Mouse (Mus musculus): ENCODE data around the gene OR5BS1P.
"Not testable (repeated sequence)": the region's sequence is repeated elsewhere in the genome, so short reads cannot be mapped to it uniquely, and the experiment has no call there.

The OR5BS1P gene

DNA sequence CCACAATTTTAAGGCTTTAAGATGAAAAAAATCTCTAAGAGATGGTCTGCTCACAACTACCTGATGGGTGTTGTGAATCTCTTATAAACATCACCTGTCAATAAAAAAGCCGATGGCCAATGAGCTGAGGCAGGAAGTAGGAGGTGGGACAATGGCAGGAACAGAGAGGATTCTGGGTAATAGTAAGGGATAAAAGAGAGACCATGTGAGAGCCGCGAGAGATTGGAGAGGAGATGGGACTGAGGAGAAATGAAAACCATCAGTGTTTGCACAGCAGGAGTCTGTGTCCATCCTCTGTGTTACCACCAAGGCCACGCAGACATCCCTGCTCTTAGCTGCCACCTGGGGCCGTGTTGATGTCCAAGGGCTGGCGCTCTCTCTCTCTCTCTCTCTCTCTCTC is 37.6 kb downstream of the OR5BS1P start:
- DNase-seq, result no peak

GRCm38 (mm10) chr15:98509387-98509786 is 39.7 kb downstream of the OR5BS1P start:
- DNase-seq, result no peak

- peak; percentile 69 to 77 for DNase-seq
Observed at GRCm38 (mm10) chr15:98510438-98511385, 41.0 kb downstream of the OR5BS1P start.

DNA sequence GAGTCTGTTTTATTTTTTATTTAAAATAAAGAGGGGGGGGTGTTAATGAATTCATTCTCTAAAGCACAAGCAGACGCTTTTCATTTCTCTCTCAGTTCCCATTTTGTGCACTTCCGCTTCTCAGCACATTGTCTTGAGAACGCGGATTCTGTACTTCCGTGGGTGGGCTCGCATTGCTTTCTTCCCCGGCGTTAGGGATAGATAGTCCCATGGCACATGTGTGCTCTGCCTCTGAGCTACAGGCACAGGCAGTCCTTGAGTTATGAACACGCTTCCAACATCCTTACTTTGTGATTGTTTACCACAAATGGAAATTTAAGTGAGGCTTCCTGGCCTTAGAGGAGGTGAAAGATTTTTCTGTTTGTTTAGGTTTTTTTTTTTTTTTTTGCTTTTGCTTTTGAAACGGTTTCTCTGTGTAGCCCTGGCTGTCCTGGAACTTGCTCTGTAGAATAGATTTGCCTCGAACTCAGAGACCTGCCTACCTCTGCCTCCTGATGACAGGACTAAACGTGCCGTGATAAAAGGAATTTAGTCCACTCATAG is 41.8 kb downstream of the OR5BS1P start:
- DNase-seq, result no peak

GRCm38 (mm10) chr15:98512232-98512631 is 42.5 kb downstream of the OR5BS1P start:
- peak in 1 of 2 experiments; percentile 20 for DNase-seq

GRCm38 (mm10) chr15:98512799-98513321 is 43.2 kb downstream of the OR5BS1P start:
- DNase-seq, result peak; percentile 62 to 69

GRCm38 (mm10) chr15:98513676-98514075 is 44.0 kb downstream of the OR5BS1P start:
- DNase-seq, result not testable (repeated sequence)

DNA sequence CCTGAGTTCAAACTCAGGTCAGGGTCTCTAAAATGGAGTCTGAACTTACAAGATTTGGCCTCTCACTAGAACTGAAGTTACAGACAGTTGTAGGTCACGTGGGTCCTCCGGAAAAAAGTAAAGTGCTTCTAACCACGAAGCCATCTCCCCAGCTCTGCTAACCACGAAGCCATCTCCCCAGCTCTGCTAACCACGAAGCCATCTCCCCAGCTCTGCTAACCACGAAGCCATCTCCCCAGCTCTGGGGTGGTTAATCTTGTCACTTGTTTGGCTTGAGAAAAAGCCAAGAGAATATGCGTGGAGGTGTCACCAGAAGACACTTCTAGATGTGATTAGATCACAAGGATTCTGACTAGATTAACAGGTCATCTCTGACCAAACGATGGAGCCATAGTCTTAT is 44.5 kb downstream of the OR5BS1P start:
- DNase-seq, result no peak

GRCm38 (mm10) chr15:98514845-98515244 is 45.1 kb downstream of the OR5BS1P start:
- not testable (repeated sequence) for DNase-seq

DNA sequence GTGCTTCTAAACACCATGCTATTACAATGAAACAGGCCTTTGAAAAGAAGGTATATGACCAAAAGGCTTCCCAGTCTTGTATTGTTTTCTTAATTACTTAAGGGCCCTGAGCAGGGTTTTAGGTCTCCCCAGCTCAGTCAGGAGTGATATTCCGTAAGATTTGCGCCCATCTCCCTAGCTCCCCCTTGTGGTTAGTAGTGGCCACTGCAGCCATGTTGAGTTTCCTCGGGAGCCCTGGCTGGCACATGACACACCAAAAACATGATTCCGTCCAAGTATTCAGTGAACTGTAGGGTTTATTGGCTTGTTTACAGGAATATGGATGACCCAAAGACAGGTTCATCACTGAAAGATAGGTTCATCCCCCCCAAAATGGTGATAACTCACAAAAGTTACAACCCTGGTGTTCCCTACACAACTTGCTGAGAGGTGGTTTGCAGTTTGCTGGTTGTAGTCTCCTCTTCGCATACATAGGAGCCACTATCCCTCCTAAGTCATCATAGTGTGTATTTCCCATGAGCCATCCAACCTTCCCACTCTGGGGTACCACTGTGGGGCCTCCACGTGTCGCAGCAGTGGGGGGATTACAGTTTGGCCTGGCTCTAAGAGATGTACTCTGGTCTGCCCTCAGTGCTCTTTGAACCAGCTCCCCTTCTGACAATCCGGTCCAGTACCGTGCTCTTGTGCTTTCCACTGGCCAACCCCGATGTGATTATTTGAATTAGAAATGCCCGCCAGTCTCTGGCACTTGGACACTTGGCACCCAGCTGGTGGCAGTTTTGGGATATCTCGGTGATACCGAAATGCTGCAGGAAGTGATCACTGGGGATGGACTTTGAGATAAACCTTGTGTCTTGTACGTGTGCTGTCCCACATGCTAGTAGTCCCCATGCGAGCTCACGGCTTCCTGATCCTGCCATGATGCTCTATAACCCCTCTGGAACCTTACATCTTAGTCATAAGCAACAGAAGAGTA is 48.0 kb downstream of the OR5BS1P start:
- peak; percentile 53 to 69 for DNase-seq

DNA sequence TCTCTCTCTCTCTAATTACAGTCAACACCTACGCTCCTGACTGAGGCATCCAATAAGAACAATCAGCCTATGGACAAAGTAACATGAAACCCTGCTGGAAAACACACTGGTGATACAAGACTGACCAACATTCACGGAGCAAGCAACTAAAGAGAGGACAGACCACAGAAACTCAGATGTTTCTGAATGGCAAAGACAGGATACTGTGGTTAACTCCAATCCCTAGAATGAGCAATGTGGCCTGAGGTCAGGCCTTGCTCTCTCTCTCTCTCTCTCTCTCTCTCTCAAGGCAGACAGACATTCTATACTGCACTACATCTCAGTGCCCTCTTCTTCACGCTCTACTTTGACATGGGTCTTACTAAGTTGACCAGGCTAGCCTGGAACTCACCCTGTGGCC is 51.5 kb downstream of the OR5BS1P start:
- no peak for DNase-seq

GRCm38 (mm10) chr15:98526057-98526456 is 56.4 kb downstream of the OR5BS1P start:
- no peak for DNase-seq

GRCm38 (mm10) chr15:98527056-98527771 is 57.5 kb downstream of the OR5BS1P start:
- no peak for DNase-seq

- no peak for DNase-seq
Observed at GRCm38 (mm10) chr15:98528066-98528563, 58.4 kb downstream of the OR5BS1P start.
